Mouse (Mus musculus): ENCODE measurements around the gene Nxn.

GRCm38 (mm10) chr11:76406702-76407583 lies 8.0 kb upstream of the Nxn start, which contains the start of gene Timm22:
- TF ChIP-seq GATA1 (IDR thresholded peaks at IDR 0.05; ENCODE audit: low read length) (peak; percentile 28; the same call in 1 of the 2 replicates), TAL1 (IDR thresholded peaks at IDR 0.05; ENCODE audit: low read length) (no peak)
